Mouse (Mus musculus): ENCODE measurements around the gene Sipa1l2. TPM values are rescaled to one million over a fixed set of nuclear protein-coding genes. Genes with fewer than 3 reads are reported as not detected.
"Not testable (repeated sequence)": the region's sequence is repeated elsewhere in the genome, so short reads cannot be mapped to it uniquely, and the experiment has no call there.

Sipa1l2 gene
- polyA plus RNA-seq, 1 experiment = 8.1 TPM

DNA sequence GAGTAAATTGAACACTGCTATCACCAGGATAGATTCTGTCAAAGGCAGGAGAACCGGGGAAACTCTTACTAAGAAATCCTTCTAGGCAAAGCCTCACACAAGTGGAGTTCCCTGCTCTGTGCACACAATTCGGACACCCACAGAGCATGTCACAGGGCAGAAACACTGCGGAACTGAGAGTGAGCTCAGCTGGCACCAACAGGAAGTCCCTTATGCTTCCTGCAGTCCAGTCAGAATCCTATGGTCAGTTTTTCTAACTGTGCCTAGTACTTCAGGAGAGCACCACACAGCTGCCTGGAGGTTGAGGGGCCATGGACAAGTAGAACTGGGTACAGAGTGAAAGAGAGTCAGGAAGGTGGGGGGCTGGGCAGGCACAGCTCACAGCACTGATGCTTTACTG, 41.7 kb downstream of the Sipa1l2 start:
- WGBS = 67% methylated on average over 3 of the region's 3 CpGs
- Histone ChIP-seq H3K4me3 (ENCODE audit: insufficient read depth, low read depth, low read length) (no peak overlapping the region), H3K36me3 (ENCODE audit: control insufficient read depth, insufficient read depth, low read length) (no peaks in the 10 kb centered on the region), H3K27ac (ENCODE audit: insufficient read depth, low read depth, low read length) (no peak overlapping the region), H3K4me1 (ENCODE audit: control insufficient read depth, insufficient read depth, low read length) (peaks cover 19% of the 10 kb centered on the region), H3K27me3 (replicated peaks; ENCODE audit: control insufficient read depth, insufficient read depth, low read length) (no peaks in the 10 kb centered on the region)
- TF ChIP-seq POLR2A (IDR thresholded peaks at IDR 0.05; ENCODE audit: low read depth, low read length) (no peak), CTCF (conservative IDR thresholded peaks at IDR 0.05; ENCODE audit: insufficient read depth, insufficient read length, low read depth, low read length) (no peak)
- no peak for DNase-seq

- Histone ChIP-seq H3K4me1 (ENCODE audit: control insufficient read depth, insufficient read depth, low read length) (peaks cover 12% of the 10 kb centered on the region; the same call in 1 of the 2 replicates), H3K27me3 (replicated peaks; ENCODE audit: control insufficient read depth, insufficient read depth, low read length) (no peaks in the 10 kb centered on the region), H3K4me3 (ENCODE audit: insufficient read depth, low read depth, low read length) (no peak overlapping the region), H3K36me3 (ENCODE audit: control insufficient read depth, insufficient read depth, low read length) (no peaks in the 10 kb centered on the region), H3K27ac (ENCODE audit: insufficient read depth, low read depth, low read length) (no peak overlapping the region)
- no peak for TF ChIP-seq CTCF (conservative IDR thresholded peaks at IDR 0.05; ENCODE audit: insufficient read depth, insufficient read length, low read depth, low read length)
- TF ChIP-seq POLR2A (IDR thresholded peaks at IDR 0.05; ENCODE audit: low read depth, low read length) = no peak
- WGBS = 56% methylated on average over 7 of the region's 7 CpGs
- no peak for DNase-seq
Observed at GRCm38 (mm10) chr8:125526999-125527398, 42.6 kb downstream of the Sipa1l2 start.

- no peak for TF ChIP-seq POLR2A (IDR thresholded peaks at IDR 0.05; ENCODE audit: low read depth, low read length)
- no peak for TF ChIP-seq CTCF (conservative IDR thresholded peaks at IDR 0.05; ENCODE audit: insufficient read depth, insufficient read length, low read depth, low read length)
- H3K4me1 ChIP-seq (ENCODE audit: control insufficient read depth, insufficient read depth, low read length) = peaks cover 10% of the 10 kb centered on the region; the same call in 1 of the 2 replicates
- no peaks in the 10 kb centered on the region for H3K27me3 ChIP-seq (replicated peaks; ENCODE audit: control insufficient read depth, insufficient read depth, low read length)
- H3K4me3 ChIP-seq (ENCODE audit: insufficient read depth, low read depth, low read length) = no peak overlapping the region
- DNase-seq = no peak
- no peak overlapping the region for H3K27ac ChIP-seq (ENCODE audit: insufficient read depth, low read depth, low read length)
- H3K36me3 ChIP-seq (ENCODE audit: control insufficient read depth, insufficient read depth, low read length) = no peaks in the 10 kb centered on the region
- WGBS = 75% methylated on average over 7 of the region's 7 CpGs
Observed at GRCm38 (mm10) chr8:125526582-125526981, 43.0 kb downstream of the Sipa1l2 start.

DNA sequence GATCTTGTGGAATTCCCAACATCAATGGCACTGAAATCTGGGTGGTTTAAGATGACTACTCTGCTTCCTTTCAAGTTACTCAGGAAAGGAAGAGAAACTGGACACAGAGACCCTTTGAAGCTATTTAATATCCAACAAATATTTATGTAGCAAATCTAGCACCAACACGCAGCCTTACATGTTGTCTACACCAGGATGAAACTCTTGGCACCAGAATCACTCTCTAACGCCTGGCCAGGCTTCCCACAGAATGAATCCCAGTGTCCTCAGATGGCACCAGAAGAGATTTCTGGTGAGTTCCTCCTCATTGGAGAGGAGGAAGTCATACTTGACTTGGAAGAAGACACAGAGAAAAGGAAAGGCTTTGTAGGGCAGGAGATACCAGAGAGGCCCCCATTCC, 45.1 kb downstream of the Sipa1l2 start:
- Histone ChIP-seq H3K27ac (ENCODE audit: insufficient read depth, low read depth, low read length) (no peak overlapping the region), H3K4me1 (ENCODE audit: control insufficient read depth, insufficient read depth, low read length) (peaks cover 8% of the 10 kb centered on the region; the same call in 1 of the 2 replicates), H3K4me3 (ENCODE audit: insufficient read depth, low read depth, low read length) (no peak overlapping the region), H3K27me3 (replicated peaks; ENCODE audit: control insufficient read depth, insufficient read depth, low read length) (no peaks in the 10 kb centered on the region), H3K36me3 (ENCODE audit: control insufficient read depth, insufficient read depth, low read length) (no peaks in the 10 kb centered on the region)
- WGBS = 68% methylated on average over 2 of the region's 2 CpGs
- DNase-seq = no peak
- no peak for TF ChIP-seq POLR2A (IDR thresholded peaks at IDR 0.05; ENCODE audit: low read depth, low read length)
- TF ChIP-seq CTCF (conservative IDR thresholded peaks at IDR 0.05; ENCODE audit: insufficient read depth, insufficient read length, low read depth, low read length) = no peak

DNA sequence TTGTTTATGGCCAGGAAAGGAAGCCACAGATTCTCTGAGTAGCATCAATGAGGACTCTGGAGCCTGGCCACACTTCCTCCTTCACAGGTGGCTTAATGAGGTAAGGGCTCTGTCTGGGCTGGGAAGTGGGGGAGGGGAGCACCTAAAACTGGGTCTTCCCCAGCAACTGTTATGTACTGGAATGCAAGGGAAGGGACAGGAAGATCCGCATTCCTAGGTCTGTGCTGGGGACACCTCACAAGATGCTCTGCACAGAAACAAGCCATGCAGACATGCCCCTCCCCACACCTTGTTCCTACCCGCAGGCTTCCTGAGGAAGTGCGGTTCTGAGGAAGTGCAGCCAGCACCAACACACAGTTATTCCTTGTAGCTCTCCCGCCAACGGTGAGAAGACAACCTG, 46.4 kb downstream of the Sipa1l2 start:
- 55% methylated on average over 5 of the region's 5 CpGs for WGBS
- Histone ChIP-seq H3K27ac (ENCODE audit: insufficient read depth, low read depth, low read length) (no peak overlapping the region), H3K4me1 (ENCODE audit: control insufficient read depth, insufficient read depth, low read length) (peaks cover 8% of the 10 kb centered on the region; the same call in 1 of the 2 replicates)

GRCm38 (mm10) chr8:125522151-125522550, 47.5 kb downstream of the Sipa1l2 start:
- TF ChIP-seq CTCF (conservative IDR thresholded peaks at IDR 0.05; ENCODE audit: insufficient read depth, insufficient read length, low read depth, low read length) (no peak), POLR2A (IDR thresholded peaks at IDR 0.05; ENCODE audit: low read depth, low read length) (no peak)
- WGBS = 49% methylated on average over 6 of the region's 6 CpGs
- H3K4me3 ChIP-seq (ENCODE audit: insufficient read depth, low read depth, low read length) = no peak overlapping the region
- no peak for DNase-seq
- 0 out of 2 replicates have a peak, but pooled peaks cover 5% of the 10 kb centered on the region for H3K4me1 ChIP-seq (ENCODE audit: control insufficient read depth, insufficient read depth, low read length)
- no peaks in the 10 kb centered on the region for H3K36me3 ChIP-seq (ENCODE audit: control insufficient read depth, insufficient read depth, low read length)
- H3K27ac ChIP-seq (ENCODE audit: insufficient read depth, low read depth, low read length) = no peak overlapping the region
- H3K27me3 ChIP-seq (replicated peaks; ENCODE audit: control insufficient read depth, insufficient read depth, low read length) = no peaks in the 10 kb centered on the region

More for the DNA sequence above, 46.4 kb downstream of the Sipa1l2 start:
- Histone ChIP-seq H3K27me3 (replicated peaks; ENCODE audit: control insufficient read depth, insufficient read depth, low read length) (no peaks in the 10 kb centered on the region), H3K36me3 (ENCODE audit: control insufficient read depth, insufficient read depth, low read length) (no peaks in the 10 kb centered on the region), H3K4me3 (ENCODE audit: insufficient read depth, low read depth, low read length) (no peak overlapping the region)
- DNase-seq = no peak
- no peak for TF ChIP-seq CTCF (conservative IDR thresholded peaks at IDR 0.05; ENCODE audit: insufficient read depth, insufficient read length, low read depth, low read length)
- no peak for TF ChIP-seq POLR2A (IDR thresholded peaks at IDR 0.05; ENCODE audit: low read depth, low read length)

DNA sequence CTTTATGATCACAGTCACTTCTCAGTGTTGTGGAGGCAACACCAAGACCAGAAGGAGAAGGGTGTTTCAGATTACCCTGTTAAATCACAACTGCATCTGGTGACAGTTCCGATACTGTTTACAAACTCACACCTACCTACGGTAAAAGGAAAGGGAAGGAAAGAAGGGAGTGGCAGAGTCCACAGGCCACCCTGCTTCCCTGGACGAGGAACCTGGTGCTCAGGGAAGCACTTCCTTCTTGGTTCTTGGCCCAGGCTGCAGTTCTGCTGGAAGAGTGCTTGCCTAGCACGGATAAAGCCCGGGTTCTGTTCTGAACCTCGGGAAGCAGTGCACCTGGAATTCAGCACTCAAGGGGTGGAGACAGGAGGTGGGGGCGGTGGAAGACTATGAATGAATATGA, 48.5 kb downstream of the Sipa1l2 start:
- Histone ChIP-seq H3K36me3 (ENCODE audit: control insufficient read depth, insufficient read depth, low read length) (no peaks in the 10 kb centered on the region), H3K4me1 (ENCODE audit: control insufficient read depth, insufficient read depth, low read length) (0 out of 2 replicates have a peak, but pooled peaks cover 5% of the 10 kb centered on the region), H3K27ac (ENCODE audit: insufficient read depth, low read depth, low read length) (no peak overlapping the region), H3K27me3 (replicated peaks; ENCODE audit: control insufficient read depth, insufficient read depth, low read length) (no peaks in the 10 kb centered on the region), H3K4me3 (ENCODE audit: insufficient read depth, low read depth, low read length) (no peak overlapping the region)
- no peak for DNase-seq
- TF ChIP-seq POLR2A (IDR thresholded peaks at IDR 0.05; ENCODE audit: low read depth, low read length) = no peak
- no peak for TF ChIP-seq CTCF (conservative IDR thresholded peaks at IDR 0.05; ENCODE audit: insufficient read depth, insufficient read length, low read depth, low read length)
- 46% methylated on average over 7 of the region's 7 CpGs for WGBS

DNA sequence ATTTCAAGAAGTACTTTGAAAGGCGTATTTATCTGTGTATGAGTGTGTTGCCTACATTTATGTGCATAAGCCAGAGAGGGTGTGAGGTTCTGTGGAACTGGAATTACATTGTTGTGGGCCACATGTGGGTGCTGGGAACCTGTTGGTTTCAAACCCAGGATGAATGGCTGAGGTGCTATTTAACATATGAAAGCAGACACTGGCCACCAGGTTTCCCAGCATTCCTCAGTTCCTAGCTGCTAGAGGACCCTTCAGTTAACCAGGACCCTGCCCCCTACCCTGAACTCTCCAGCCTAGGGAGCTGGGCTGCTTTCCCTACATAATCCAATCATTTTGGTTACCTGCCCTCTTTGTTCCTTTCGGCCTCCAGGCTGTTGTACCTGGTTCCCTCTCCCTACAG, 49.3 kb downstream of the Sipa1l2 start:
- not testable (repeated sequence) for H3K4me3 ChIP-seq (ENCODE audit: insufficient read depth, low read depth, low read length); H3K4me1 ChIP-seq (ENCODE audit: control insufficient read depth, insufficient read depth, low read length); H3K27me3 ChIP-seq (replicated peaks; ENCODE audit: control insufficient read depth, insufficient read depth, low read length); H3K27ac ChIP-seq (ENCODE audit: insufficient read depth, low read depth, low read length); H3K36me3 ChIP-seq (ENCODE audit: control insufficient read depth, insufficient read depth, low read length); DNase-seq
- 86% methylated on average over 2 of the region's 2 CpGs for WGBS
